Mouse (Mus musculus) left cerebral cortex, adult 9 months (tissue): ENCODE data around the gene Exosc5.

Experiments used
- DNase-seq, 2 experiments: peaks; one replicate each; pipeline ENCODE4 v3.0.0; 2022; ENCODE audit warnings: low spot score in 2 of 2

Gene Exosc5

DNA sequence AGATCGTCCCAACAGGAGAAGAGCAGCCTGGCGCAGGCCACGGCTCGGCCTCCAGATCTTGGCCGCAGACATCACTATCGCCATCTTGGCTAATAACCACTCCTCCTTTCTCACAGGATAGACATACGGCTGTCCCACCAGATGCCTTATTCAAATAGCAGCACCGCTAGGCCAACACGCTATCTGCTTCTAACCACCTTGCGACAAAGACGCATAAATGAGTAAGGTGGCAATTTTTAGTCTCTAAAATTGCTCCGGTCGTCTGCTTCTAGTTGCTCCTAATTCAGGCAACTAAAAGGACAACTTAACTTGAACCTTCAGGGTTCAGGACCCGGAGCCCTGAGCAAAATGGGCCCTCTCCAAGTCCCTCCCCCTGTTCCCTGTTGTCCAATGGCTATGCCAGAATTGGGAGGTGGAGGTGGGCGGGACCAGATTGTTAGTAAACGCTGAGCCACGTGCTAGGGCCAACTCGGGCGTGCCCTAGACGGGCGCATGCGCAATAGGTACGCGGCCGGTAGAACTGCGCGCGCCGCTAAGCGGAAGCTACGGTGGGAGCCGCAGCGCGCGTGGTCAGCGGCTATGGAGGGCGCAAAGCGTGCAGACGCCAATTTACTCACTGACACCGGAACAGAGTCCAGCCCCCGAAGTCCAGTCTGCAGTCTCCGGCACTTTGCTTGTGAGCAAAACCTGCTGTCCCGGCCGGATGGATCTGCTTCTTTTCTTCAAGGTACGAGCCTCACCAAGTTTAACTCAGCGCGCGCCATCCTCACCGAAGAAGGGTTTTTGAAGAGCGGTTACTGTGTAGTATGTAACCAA lies at the start of gene Exosc5, which contains the start of gene Bckdha:
Gene Exosc5 (plus strand): TSS at position 508 of the 816 bp plus-strand sequence.
Gene Bckdha (minus strand): TSS at position 325 of the 816 bp plus-strand sequence.
- peak; percentile 99 to 100 for DNase-seq

- no peak for DNase-seq
Observed at GRCm38 (mm10) chr7:25610056-25610455, 48.9 kb upstream of the Exosc5 start.

GRCm38 (mm10) chr7:25611501-25611900 lies 47.5 kb upstream of the Exosc5 start:
- no peak for DNase-seq

- DNase-seq = no peak
Observed at GRCm38 (mm10) chr7:25614086-25614485, 44.9 kb upstream of the Exosc5 start.

GRCm38 (mm10) chr7:25614831-25615705 lies 43.9 kb upstream of the Exosc5 start:
- no peak for DNase-seq

GRCm38 (mm10) chr7:25615706-25616011 lies 43.3 kb upstream of the Exosc5 start, which contains the start of gene Erich4:
Erich4 (minus strand) TSS chr7:25615892.
- DNase-seq = no peak

GRCm38 (mm10) chr7:25617376-25618160 lies 41.4 kb upstream of the Exosc5 start:
- DNase-seq = no peak

GRCm38 (mm10) chr7:25618865-25619721 lies 39.9 kb upstream of the Exosc5 start, which contains the start of gene Dmac2:
Dmac2 (plus strand) TSS chr7:25619414.
- peak; percentile 82 to 96 for DNase-seq

GRCm38 (mm10) chr7:25619722-25619991 lies 39.3 kb upstream of the Exosc5 start:
- no peak for DNase-seq

GRCm38 (mm10) chr7:25620101-25620500 lies 38.9 kb upstream of the Exosc5 start:
- no peak for DNase-seq

DNA sequence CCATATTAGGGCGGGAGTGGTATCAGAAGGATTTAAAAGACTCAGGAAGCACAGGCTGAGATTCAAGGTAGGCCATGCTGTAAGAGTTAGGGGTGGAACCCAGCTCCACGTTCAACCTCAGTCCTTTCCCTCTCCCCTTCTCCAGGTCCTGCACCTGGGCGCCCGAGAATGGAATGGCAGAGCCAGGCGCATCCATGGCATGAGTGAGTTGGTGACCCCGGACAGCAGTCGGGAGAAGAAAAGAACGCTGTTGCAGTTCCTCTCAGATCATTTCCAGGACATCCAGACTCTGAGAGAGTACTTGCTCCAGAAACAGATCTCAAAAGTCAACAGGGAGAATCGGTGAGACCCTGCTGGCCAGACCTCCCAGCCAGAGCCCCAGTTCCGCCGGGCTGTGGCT lies 38.2 kb upstream of the Exosc5 start:
- DNase-seq = no peak

DNA sequence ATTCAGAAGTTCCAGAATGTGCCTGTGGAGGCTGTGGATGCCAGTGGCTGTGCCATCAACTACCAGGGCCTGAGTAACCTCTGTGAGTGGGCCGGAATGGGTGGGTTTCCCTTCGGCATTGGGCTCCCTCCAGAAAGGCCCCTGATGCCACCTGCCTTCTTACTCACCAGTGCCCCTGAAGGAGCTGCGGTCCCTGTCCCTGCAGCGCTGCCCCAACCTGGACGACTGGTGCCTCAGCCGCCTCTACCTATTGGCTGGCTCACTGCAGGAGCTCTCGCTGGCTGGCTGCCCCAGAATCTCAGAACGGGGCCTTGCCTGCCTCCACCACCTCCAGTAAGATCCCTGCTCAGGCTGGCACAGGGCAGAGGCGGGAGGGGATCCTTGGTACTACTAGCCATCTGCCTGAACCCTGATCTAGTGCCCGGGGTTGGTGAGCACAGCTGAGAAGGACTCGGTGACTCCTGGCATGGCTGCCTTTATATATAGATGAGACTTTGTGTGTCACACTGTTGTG lies 35.0 kb upstream of the Exosc5 start:
- no peak for DNase-seq

- DNase-seq = no peak
Observed at GRCm38 (mm10) chr7:25624851-25625250, 34.1 kb upstream of the Exosc5 start.

DNA sequence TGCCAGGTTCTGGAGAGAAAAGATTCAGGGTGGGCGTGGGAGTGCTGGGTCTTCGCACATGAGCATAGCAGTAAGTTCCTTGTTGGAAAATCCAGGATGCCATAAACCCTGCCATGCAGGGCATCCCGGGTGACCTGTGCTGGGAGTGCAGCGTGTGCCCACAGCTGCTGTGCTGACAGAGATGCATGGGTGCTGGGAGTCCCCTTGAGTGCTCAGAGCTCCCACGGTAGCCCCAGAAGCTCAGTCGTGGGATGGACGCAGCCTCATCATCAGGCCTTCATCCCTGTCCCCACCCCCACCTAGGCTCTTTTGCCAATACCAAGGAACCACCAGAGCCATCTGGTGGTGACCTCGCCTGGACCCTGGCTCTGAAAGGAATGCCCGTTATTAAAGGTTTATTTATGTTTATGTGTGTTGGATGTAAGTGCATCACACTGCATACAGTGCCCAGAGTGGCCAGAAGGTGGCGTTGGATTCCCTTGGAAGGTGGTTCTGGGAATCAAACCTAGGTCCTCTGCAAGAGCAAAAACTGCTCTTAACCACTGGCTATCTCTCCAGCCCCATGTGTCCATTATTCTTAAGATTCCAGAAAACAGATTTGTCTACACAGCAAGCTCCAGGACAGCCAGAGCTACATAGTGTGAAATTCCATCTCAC lies 33.2 kb upstream of the Exosc5 start:
- DNase-seq = no peak

DNA sequence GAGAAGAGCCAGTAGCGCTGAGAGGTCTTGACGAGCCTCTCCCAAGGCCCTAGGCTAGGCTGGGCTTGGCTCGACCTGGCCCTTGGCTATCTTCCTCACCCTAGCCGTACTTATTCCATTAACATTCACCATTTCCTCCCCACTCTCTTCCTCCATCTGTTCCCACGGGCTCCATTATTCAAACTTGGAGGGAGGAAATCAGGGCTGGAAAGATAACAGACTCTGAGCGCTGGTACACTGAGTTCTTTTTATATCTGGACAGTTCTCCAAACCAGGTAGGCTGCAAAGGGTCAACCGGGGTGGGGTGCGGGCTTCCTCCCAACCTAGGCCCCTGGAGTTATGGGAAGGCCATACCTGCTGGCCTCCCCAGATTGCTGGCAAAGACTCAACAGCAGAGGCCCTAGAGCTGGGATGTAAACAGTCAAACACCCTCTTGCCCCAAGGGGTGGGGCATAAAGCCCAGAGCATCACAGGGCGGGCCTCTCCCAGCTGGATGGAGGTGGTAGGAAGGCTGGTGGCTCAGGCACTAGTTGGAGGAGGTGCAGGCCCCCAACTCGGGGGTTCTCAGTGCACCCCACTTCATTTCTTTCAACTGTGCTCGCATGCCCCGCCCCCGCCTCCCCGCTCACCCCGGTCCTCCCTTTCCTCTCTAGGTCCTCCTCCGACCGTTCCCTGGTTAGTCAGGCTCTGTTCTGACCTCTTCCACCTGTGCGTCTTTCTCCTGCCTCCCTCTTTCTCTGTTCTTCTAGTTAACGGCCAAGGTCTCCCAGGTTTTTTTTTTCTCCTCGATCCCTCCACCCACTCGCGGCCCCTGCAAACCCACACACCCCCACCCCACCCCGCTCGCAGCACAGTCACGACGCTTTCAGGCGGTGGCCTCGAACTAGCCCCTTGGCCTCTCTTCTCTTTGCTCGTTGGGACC lies 32.2 kb upstream of the Exosc5 start, which contains the start of gene B3gnt8:
Gene B3gnt8 (plus strand): TSS at position 146 of the 922 bp plus-strand sequence.
- no peak for DNase-seq

- DNase-seq = no peak
Observed at GRCm38 (mm10) chr7:25627431-25628322, 31.3 kb upstream of the Exosc5 start.

DNA sequence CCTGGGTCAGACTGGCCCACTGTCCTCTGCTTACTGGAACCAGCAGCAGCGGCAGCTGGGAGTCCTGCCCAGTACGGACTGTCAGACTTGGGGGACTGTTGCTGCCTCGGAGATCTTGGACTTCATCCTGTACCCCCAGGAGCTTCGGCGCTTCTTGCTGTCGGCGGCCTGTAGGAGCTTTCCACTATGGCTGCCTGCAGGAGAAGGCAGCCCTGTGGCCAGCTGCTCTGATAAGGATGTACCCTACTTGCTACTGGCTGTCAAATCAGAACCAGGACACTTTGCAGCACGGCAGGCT lies 30.7 kb upstream of the Exosc5 start:
- DNase-seq = no peak

DNA sequence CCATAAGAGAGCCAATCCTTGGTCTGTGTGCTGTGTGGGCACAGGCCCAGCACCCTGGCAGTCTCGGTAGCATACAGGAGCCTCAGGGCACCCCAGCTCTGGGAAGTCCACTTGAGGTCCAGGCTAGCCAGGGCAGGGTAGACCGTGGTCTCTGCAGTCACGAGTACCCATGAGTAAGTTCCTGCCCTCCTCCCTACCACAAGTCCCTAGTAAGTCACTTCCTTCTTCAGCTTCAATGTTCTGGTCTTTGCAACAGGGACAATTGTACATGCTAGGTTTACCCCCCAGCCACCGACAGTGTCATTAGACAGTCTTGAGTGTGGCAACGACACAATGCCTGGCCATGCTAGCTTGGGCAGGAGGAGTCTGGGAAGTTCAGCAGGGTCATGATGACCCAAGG lies 26.3 kb upstream of the Exosc5 start:
- no peak for DNase-seq
